Mouse (Mus musculus) adrenal gland, postnatal 25 days (tissue): ENCODE results near the gene Dynll2. TPM values are rescaled to one million over a fixed set of nuclear protein-coding genes. Genes with fewer than 3 reads are reported as not detected.

Experiments
- total RNA-seq: library from RNA; stranded (reverse); gene quantifications from 2 replicates; pipeline ENCODE4 v1.2.3, GENCODE M21; 2021

Dynll2 gene
- total RNA-seq, 1 experiment from 2014 or later: 213 TPM

Other genes with a start within 250 kb of the Dynll2 start
- 59.0 and 84.6 TPM in 2 replicates for gene Supt4a, start 250.0 kb downstream of the Dynll2 start, total RNA-seq
- gene Tspoap1, start 227.0 kb downstream of the Dynll2 start, total RNA-seq: 7.4 and 9.4 TPM in 2 replicates
- not detected in 2 replicates for gene Mpo, start 194.0 kb downstream of the Dynll2 start, total RNA-seq
- not detected in 2 replicates for gene Lpo, start 159.2 kb downstream of the Dynll2 start, total RNA-seq
- 12.1 and 15.6 TPM in 2 replicates for gene Mks1, start 134.3 kb downstream of the Dynll2 start, total RNA-seq
- not detected in 2 replicates for gene Epx, start 112.0 kb downstream of the Dynll2 start, total RNA-seq
- gene Olfr462, start 95.3 kb downstream of the Dynll2 start, total RNA-seq: not detected in 2 replicates
- gene Olfr463, start 90.1 kb downstream of the Dynll2 start, total RNA-seq: not detected in 2 replicates
- gene Olfr464, start 66.6 kb downstream of the Dynll2 start, total RNA-seq: not detected in 2 replicates
- gene Srsf1, start 59.8 kb upstream of the Dynll2 start, total RNA-seq: 226 and 298 TPM in 2 replicates
- gene Vezf1, start 80.7 kb upstream of the Dynll2 start, total RNA-seq: 45.8 and 51.8 TPM in 2 replicates
- 50.7 and 68.6 TPM in 2 replicates for gene Cuedc1, start 110.5 kb upstream of the Dynll2 start, total RNA-seq
- 133 and 199 TPM in 2 replicates for gene Mrps23, start 216.9 kb upstream of the Dynll2 start, total RNA-seq